Mouse (Mus musculus) embryo, embryonic 9.5 days (tissue): ENCODE data around the gene Sowahd.
"Not testable (repeated sequence)": the region's sequence is repeated elsewhere in the genome, so short reads cannot be mapped to it uniquely, and the experiment has no call there.

Experiments
- DNase-seq: peaks from one replicate; pipeline ENCODE4 v3.0.0-alpha.2; 2017; ENCODE audit errors: extremely low spot score

Gene Sowahd

DNA sequence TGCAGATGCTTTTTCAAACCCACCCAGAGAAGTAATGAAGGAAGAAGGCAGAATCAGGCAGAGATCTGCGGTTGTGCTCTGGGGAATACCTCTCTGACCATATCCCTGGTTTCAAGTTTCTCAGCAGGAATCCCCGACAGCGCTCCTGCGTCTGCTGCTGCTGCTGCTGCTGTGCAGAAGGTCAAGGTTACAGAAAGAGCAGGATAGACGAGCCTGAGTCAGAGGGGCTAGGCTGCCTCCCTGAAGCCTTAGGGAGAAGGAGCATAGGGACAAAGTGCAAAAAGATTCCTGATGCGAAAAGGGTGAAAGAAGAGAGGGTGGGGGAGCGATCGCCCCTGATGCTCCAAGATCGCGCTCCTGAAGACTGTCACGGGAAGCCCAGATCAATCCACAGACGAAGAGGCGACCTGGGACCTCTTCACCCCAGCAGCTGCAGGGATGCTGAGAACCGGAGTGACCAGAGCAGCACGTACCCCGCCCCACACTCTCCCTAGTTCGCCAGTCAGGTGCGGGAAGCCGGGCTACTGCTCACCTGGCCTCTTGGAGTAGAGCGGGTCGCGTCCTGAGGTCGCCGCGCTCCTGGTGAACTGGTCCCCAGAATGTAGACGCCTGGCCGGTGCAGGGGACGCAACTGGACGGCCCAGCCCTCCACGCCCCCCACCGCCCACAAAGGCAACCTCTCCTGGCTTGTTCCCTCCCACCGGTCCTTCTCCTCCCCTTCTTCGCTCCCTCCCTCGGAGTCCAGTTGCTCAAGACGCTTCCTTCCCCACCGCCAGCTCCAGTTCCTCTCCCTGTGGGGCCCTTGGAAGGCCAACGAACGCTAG, at the start of gene Sowahd:
Gene Sowahd, plus strand, starts transcription at position 780 of the 824 bp plus-strand sequence.
- DNase-seq, result peak; percentile 15

DNA sequence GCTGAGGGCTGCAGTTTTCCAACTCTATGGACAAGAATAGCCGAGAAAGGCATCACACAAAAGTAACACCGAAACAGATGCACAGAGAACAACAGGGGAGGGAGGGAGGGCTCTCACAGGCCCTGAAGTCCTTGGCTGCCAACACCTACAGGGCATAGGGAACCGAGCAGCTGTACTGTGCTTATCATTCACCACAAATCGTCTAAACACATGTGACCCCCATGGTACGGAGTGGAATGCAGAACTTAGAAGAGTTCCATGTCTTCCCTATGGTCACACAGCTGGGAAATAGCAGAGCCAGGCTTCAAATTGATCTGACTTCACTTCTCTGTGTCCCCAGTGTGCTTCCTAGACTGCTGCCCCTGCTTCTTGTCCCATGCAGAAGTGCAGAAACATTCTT, 34.8 kb upstream of the Sowahd start:
- no peak for DNase-seq

DNA sequence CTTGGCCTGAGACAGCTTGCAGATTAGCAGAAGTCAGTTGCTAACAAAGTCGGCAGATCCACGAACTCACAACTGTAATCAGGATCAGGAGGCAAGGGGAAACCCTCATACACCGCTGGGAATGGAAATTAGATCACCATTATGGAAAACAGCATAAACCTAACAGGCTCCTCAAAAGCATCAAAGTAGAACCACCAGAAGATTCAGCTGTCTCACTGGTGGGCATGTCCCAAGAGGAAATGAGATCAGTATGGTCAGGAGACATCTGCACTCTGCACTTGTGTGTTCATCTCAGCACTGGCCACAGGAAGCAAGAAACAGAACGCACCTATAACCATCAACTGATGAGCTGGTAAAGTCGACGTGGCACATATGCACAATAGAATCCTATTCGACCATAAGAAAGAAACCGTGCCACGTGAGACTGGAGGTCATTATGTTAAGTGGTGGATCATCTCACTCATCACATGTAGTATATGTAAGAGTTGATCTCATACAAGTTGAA, 30.4 kb upstream of the Sowahd start:
- no peak for DNase-seq

DNA sequence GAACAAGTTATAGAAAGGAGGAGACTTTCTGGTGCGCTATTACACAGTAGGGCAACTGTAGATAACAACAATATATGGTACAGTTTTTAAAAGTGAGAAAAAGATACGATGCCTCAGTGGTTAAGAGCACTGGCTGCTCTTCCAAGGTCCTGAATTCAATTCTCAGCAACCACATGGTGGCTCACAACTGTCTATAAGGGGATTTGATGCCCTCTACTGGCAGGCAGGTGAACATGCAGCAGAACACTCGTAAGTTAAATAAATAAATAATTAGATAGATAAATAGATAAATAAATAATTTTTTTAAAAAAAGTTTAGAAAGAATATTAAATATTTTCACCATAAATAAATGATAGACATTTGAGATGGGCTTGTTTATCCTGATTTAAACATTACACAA, 29.6 kb upstream of the Sowahd start:
- no peak for DNase-seq

DNA sequence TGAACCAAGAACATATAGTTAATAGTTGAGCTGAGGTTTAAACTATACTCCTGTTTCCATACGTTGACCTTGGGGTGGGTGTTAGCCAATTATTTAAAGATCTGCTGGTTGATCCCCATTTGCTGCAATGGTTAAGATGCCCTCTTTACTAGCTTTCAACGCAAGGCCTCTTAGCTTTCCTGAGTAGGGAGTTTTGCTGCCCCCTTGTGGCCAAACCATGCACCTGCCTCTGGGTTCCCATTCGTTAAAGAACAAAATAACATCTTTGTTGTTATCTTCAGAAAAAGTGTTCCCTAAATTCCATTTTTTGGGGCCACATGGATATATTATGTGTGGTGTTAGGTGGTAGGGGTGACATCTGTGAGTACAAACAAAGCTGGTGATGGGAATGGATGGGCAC, 26.0 kb upstream of the Sowahd start:
- DNase-seq, result peak; percentile 20

DNA sequence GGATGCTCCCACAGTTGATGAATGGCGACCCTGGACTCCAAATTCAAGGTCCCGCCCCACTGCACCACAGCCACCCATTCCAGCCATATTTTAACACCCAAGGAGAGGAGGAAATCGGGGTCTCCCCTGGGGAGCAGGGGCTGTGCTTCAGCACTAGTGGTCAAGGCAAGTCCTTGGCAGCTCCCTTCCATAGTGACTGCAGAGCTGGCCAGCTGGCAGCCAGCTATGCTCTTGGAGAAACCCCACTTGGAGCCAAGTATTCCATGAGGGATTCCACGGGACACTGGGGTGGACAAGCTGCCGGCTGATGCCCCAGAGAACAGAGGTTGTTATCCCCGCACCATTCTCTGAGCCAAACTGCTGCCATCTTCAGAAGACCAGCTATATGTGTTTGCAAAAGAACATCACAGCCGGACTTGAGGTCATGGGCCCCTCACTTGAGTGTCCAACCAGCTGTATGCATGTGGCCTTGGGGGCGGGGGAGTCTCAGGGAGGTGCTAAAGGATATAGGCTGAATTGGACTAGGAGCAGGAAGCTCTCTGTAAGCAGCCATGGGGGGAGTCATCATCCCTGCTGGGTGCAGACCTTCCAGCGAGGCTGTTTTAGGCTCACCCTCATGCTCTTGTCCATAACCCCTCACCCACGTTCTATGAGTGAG, 24.9 kb upstream of the Sowahd start:
- DNase-seq, result no peak

DNA sequence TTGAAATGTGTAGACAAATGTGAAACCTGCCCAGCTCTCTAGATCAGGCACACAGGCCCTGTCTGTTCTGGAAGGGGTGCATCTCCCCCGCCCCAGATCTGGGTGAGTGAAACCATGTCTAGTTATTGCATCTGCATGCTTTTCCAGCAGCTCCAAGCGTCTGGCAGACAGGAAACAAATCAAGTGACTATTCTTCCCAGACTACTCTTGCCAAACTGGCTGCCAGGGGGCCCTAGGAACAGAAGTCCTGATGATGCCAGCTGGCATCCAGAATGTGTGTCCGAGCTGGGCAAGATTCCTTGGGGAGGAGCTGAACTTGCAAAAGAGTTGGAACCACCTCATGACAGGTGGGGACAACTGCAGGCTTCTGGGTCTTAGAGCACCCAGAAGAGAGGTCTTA, 20.3 kb upstream of the Sowahd start:
- no peak for DNase-seq

DNA sequence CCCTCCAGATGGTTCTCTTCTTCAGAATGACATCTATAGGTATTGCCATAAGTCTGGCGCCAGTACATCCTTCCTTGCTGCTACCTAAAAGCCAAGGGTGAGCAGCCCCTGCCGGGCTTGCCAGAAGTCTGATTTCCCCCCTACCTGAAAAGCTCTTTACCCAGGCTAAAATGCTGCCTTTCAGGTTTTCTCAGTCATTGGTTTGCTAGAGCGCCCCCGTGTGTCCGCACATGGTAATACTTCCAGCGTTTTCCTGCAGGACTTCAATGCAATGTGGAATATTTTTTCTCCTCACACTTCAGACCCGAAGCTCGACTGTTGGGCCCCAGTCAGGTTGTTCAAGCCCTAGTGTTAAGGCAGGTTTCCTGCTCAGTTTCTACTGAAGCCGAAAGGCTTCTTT, 5.9 kb upstream of the Sowahd start:
- peak; percentile 31 for DNase-seq

DNA sequence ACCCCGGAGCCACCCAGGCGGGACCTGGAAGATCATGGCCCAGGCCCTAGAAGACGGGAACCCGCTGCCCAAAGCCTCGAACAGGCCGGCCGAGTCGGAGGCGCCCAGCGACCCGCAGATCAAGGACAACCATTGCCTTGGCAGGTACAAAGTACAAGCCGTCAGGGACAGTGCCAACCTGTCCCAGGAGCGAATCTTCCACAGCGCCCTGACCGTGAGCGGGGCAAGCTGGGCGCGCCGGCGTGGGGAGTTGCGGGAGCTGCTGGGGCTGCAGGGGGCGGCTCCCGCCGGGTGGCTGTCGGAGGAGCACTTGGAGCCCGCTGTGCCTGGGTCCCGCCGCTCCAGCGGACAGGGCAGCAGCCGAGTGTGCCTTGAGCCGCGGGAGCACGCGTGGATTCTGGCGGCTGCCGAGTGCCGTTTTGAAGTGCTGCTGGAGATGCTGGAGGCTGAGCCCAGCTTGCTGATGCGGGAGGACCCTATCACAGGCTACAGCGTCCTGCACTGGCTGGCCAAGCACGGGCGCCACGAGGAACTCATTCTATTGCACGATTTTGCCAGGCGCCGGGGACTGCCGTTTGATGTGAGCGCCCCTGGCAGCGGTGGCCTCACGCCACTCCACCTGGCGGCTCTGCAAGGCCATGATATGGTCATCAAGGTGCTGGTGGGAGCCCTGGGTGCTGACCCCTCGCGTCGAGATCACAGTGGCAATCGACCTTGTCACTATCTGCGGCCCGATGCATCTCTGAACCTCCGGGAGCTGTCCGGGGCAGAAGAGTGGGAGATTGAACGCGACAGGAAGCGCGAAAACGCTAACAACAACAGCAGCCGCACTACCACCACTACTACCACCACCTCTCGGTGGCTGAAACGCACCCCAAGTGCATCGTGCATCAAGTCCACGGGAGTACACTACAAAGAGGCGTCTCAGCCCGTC, 512 bp downstream of the Sowahd start:
- DNase-seq, result no peak

DNA sequence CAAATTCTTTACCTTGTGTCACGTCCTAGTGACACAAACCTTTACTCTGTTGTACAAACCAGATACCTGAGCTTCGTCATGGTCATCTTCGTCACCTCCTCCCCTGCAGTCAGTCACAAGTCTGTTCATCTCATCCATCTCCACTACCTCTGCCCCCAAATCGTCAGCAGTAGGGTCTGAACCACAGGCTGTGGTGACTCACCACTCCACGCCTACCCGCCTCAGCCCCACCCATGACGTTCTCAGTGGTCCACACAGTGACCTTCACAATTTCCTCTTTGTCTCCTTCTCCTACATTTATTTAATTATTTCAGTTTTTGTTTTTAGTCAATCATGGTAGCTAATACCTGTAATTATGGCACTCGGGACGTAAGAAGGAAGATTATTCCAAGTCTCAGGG, 15.3 kb downstream of the Sowahd start:
- no peak for DNase-seq

DNA sequence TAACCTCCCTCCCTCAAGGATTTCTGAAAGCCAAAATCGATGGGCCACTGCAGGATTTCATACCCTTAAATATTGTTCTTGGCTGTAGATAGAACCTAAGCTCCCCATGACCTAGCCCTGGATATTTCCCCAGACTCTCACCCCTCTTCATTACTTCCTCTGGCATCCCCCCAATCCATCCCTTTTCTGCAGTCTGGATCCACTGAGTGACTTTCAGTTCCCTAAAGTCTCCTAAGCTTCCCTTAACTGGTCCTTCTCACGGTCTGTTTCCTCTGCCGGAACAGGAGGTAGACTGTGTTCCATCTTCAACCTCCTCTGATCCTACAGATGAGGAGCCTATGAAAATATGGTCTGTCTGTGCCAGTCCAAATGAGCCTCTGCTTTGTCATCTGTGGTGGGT, 18.7 kb downstream of the Sowahd start:
- DNase-seq, result no peak

DNA sequence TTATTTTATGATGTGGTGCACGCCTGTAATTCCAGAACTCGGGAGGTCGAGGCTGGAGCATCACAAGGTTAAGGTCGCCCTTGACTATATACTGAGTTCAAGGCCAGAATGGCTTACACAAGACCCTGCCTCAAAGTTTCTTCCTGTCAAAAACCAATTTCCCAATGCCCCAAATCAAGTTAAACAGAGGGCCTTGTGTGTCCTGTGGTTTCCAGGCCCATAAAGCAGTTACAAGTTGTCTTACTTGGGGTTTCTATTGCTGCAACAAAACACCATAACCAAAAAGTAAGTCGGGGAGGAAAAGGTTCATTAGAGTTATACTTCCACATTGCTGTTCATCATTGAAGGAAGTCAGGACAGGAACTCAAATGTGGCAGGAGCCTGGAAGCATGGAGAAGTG, 20.1 kb downstream of the Sowahd start:
- no peak for DNase-seq

DNA sequence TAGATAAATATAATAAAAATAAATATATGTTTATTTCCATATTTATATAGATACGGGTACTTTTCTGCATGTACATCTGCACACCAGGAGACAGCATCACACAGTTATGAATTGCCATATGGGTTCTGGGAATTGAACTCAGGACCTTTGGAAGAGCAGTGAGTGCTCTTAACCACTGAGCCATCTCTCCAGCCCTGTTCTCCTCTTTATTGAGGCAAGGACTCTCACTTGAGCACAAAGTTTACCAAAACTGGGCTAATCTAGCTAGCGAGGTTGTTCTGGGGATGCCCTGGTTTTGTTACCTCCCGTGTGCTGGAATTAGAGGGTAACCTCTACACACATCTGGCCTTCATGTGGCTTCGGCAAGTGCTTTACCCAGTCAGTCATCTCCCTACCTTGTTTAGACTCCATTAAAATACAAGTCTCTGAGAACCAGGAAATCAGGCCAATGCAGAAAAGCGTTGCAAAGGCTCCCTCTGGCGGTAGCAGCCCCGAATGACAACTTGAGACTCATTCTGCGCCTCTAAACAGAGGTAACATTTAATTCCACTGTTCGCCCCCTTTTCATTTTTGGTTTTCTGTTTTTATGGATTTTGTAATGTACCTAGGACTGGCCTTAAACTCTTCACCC, 25.7 kb downstream of the Sowahd start:
- DNase-seq, result peak; percentile 42

DNA sequence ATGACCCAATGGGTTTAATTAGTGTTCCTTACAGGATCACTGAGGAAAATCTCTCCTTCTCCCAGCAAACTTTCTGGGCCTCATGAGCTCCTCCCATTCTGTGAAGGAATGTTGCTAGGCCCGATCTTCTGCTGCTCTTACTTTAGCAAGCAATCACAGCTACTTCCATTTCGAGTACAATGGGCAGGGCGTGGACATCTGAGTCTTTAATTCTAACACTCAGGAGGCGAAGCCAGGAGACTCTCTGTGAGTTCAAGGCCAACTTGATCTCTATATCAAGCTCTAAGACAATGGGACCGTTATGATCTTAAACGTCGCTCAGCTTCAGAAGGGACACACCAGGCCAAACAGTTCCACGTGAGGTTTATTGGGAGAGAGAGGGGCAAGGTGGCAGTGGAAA, 28.0 kb downstream of the Sowahd start:
- no peak for DNase-seq

DNA sequence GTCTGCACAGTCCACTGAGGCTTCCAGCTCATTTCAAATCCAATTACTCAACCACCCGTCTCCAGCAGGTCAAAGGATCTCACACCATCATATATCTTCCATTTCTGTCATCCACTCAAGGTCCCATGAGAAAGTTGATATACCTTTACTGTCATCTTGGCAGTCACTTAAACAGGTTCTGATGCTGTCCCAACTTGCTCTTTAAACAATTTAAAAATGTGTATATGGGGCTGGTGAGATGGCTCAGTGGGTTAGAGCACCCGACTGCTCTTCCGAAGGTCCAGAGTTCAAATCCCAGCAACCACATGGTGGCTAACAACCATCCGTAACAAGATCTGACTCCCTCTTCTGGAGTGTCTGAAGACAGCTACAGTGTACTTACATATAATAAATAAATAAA, 31.7 kb downstream of the Sowahd start:
- DNase-seq, result not testable (repeated sequence)

DNA sequence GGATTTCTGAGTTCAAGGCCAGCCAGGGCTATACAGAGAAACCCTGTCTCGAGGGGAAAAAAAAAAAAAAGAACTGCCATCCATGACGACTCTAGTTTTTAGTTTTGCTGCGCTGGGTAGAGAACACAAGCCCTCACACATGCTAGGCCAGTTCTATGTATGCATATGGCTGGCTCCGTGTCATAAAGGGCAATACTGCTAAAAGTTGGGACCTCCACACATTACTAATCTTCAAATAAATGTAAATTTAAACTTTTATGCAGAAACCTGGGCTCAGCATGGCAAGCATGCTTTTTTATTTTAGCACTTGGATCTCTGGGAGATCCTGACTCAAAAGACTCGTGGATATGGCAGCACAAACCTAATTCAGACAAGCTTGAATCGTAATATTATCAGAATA, 32.5 kb downstream of the Sowahd start:
- DNase-seq, result no peak

DNA sequence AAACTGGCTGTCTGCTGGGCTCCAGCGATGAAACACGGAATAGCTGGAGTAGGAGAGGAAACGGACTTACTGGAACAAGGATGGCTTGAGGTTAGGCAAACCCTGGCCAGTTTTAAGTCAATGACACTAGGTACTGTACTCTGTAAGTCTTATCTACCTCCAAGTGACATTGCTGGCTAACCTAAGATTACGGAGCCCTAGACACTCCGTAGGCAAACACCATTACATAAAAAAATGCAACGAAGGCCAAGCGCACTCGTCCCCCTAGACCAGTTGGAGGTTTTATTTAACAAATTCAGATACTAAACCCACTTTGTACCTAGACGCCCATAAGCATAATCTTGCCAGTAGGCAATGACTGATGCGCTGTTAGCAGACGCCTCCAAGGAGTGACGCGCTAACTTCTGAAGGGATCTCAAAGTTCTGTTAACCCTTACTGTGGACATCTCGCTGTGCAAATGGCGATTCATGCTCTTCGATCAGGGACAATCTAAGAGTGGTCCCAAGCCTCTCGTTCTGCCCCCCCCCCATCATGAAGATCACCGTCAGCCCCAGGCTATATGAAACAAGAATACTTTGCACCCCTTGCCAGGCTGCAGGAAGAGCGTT, 35.8 kb downstream of the Sowahd start:
- no peak for DNase-seq

DNA sequence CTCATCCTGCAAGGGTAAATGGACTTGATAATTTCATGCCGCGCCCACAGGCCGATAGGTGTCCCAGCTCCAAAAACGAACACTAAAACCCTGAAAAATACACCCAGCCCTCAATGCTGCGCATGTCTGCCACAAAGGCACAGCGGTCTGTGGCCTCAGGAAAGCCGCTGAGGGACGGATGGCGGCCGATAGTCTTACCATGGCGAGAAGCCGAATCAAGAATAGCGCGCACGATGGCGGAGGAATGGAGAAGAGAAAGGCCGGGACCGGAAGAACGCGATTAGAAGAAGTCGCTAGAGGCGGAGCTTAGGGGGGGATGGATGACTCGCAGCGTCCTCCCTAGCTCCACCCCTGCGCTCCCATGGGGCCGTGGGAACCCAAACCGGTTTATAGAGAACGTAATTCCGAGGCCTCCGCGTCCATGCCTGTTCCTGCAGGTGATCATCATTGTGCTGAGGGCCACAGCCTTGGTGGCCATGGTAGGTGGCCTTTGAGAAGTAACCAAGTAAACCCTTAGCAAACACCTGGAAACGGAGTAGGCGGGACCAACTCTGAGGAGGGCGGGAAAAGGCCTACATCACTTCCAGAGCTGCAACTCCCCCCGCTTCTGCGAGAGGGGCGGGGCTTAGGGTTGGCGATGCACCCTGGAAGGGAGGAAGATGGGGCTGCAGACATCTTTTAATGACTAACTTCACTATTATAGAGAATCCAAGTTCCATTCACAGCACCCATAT, 36.4 kb downstream of the Sowahd start, which contains the start of gene Rpl39:
Gene Rpl39, minus strand, starts transcription at position 476 of the 734 bp plus-strand sequence.
- peak; percentile 84 for DNase-seq

DNA sequence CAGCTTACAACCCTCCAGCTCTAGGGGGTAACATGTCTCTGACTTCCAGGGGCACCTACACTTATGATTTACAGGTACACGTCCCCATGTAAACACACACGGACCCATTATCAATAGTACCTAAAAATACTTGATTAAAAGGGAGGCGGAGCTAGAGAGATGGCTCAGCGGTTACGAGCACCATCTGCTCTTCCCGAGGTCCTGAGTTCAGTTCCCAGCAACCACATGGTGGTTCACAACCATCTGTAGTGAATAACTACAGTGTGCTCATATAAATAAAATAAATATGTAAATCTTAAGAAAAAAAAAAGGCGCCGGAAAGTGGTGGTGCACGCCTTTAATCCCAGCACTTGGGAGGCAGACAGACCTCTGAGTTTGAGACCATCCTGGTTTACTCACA, 37.0 kb downstream of the Sowahd start:
- DNase-seq, result no peak

DNA sequence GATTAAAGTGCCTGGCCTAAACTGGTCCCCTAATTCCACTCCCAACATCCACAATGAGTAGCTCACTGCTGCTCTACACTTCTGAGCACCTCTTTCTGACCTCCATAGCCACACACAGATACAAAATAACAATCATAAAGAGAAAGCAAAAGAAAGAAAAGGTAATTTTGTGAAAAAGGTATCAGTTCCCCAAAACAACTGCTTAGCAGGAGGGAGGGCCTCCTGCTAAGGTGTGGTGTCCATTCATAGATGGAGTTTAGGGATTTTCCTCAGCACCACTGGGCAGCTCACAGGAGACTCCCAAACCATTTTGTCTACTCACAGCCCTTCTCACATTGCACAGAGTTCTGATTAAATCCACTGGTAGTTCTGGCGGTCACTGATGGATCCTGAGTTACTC, 40.1 kb downstream of the Sowahd start:
- no peak for DNase-seq
